Mouse (Mus musculus): ENCODE results near the gene Jade1. TPM values are rescaled to one million over a fixed set of nuclear protein-coding genes. Genes with fewer than 3 reads are reported as not detected.
A peak's percentile ranks its signal among the peaks of the same experiment; 100 is the strongest.

Jade1 gene
- total and polyA plus RNA-seq, 3 experiments, result 116 to 150 (median 134) TPM

DNA sequence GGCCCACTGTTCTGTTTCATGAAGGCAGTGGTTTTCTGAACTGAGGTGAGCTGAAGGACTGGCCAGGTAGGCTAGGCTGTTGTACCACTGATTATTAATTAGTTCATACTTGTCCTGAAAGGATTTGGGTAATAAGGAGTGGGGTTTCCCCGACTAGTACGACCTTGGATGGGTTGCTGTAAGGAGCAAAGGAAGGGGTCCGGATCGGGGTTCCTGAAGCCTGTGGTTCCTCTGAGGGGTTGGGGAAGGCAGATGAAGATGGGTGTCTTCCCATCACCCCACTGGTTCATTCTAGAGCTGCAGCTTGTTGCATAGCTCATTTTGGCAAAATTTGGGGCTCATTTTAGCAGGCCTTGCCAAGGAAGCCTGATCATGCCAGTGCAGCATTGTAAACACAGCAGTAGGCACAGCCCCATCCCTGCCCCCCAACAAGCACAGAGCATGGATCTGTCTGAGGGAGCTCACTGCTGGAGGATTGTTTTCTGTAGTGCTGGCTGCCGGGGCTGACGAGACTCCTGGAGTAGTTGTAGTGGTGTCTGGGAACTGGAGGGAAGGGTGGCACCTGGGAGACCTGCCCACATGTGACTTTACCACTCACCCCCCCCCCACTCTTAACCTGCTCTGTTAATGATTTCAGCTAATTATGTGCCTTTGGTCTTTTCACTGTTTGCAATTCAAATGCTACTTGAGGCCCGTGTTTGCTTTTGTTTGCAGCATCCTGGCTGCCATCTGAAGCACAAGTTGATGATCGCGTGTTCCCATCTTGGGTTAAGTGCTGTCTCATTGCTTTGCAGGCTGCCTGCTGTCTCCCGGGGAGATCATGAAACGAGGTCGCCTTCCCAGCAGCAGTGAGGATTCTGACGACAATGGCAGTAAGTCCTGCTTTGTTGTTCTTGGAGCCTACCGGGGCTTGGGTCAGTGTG is 25.1 kb downstream of the Jade1 start:
- no peak for DNase-seq (ENCODE audit: low read depth, low spot score)
- H3K4me1 ChIP-seq (ENCODE audit: control insufficient read depth in 1 of 2, insufficient read depth in 2 of 2, low read length in 2 of 2), result peaks cover 0 to 3% of the 10 kb centered on the region in 2 experiments; a peak in 1 of 4 replicates
- H3K27me3 ChIP-seq (ENCODE audit: control insufficient read depth in 1 of 2, insufficient read depth in 2 of 2, low read length in 2 of 2), result no peaks in the 10 kb centered on the region
- H3K36me3 ChIP-seq (ENCODE audit: control insufficient read depth in 1 of 2, insufficient read depth in 2 of 2, low read length in 2 of 2), result peaks cover 16 to 18% of the 10 kb centered on the region in 2 experiments
- H3K27ac ChIP-seq (ENCODE audit: control insufficient read depth, low read depth, low read length), result no peak overlapping the region
- no peak overlapping the region for H3K4me3 ChIP-seq (ENCODE audit: control insufficient read depth in 1 of 2, insufficient read depth in 1 of 2, low read depth in 2 of 2, low read length in 2 of 2)
- no peak overlapping the region for H3K9ac ChIP-seq (ENCODE audit: control insufficient read depth, low read depth, low read length, poor library complexity, severe bottlenecking)
- H3K79me2 ChIP-seq (ENCODE audit: control insufficient read depth, insufficient read depth, low read length, poor library complexity), result peaks cover 95% of the 10 kb centered on the region
- no peaks in the 10 kb centered on the region for H3K9me3 ChIP-seq (replicated peaks; ENCODE audit: insufficient read depth, low read length)
- TF ChIP-seq TCF12 (IDR thresholded peaks at IDR 0.05; ENCODE audit: low read depth, low read length) (no peak), POLR2A (IDR thresholded peaks at IDR 0.05; ENCODE audit: control insufficient read depth in 1 of 2, insufficient read depth in 1 of 2, low read depth in 1 of 2, low read length in 2 of 2, poor library complexity in 1 of 2) (peak in 1 of 2 experiments; percentile 29; a peak in 1 of 4 replicates)

DNA sequence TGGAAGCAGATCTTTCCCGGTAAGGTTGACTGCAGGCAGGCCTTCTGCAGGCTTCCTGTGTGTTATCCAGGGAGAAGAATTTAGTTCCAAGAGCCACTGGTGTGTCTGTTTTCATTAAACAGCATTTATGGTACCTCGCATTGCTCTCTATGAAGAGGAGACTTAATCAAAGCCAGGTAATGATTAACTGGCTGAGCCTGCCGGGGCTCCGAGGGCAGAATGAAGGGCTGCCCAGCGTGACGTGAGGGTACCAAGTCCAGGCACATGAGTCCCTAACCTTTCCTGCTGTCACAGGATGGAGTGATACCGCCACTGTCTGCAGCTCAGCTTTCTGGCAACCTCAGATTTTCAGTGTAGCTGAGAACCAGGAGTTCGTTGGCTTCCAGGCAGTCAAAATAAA is 25.9 kb downstream of the Jade1 start:
- no peak overlapping the region for H3K9ac ChIP-seq (ENCODE audit: control insufficient read depth, low read depth, low read length, poor library complexity, severe bottlenecking)
- H3K27me3 ChIP-seq (ENCODE audit: control insufficient read depth in 1 of 2, insufficient read depth in 2 of 2, low read length in 2 of 2), result no peaks in the 10 kb centered on the region
- TF ChIP-seq POLR2AphosphoS2 (IDR thresholded peaks at IDR 0.05; ENCODE audit: low read length) (peak; percentile 28; the same call in 1 of the 2 replicates), CTCF (IDR thresholded peaks at IDR 0.05 in 2 of 3, conservative IDR thresholded peaks at IDR 0.05 in 1 of 3; ENCODE audit: control insufficient read depth in 1 of 3, insufficient read depth in 1 of 3, low read depth in 2 of 3, low read length in 3 of 3, poor library complexity in 1 of 3, severe bottlenecking in 1 of 3) (no peak), GATA1 (IDR thresholded peaks at IDR 0.05; ENCODE audit: low read depth, low read length) (no peak)
- peaks cover 16 to 19% of the 10 kb centered on the region in 2 experiments for H3K36me3 ChIP-seq (ENCODE audit: control insufficient read depth in 1 of 2, insufficient read depth in 2 of 2, low read length in 2 of 2)
- H3K27ac ChIP-seq (ENCODE audit: control insufficient read depth, low read depth, low read length), result no peak overlapping the region
- H3K79me2 ChIP-seq (ENCODE audit: control insufficient read depth, insufficient read depth, low read length, poor library complexity), result peaks cover 95% of the 10 kb centered on the region
- no peak overlapping the region for H3K4me3 ChIP-seq (ENCODE audit: control insufficient read depth in 1 of 2, insufficient read depth in 1 of 2, low read depth in 2 of 2, low read length in 2 of 2)
- no peak for DNase-seq (ENCODE audit: low read depth, low spot score)
- H3K9me3 ChIP-seq (replicated peaks; ENCODE audit: insufficient read depth, low read length), result no peaks in the 10 kb centered on the region
- H3K4me1 ChIP-seq (ENCODE audit: control insufficient read depth in 1 of 2, insufficient read depth in 2 of 2, low read length in 2 of 2), result peaks cover 0 to 3% of the 10 kb centered on the region in 2 experiments; a peak in 1 of 4 replicates

DNA sequence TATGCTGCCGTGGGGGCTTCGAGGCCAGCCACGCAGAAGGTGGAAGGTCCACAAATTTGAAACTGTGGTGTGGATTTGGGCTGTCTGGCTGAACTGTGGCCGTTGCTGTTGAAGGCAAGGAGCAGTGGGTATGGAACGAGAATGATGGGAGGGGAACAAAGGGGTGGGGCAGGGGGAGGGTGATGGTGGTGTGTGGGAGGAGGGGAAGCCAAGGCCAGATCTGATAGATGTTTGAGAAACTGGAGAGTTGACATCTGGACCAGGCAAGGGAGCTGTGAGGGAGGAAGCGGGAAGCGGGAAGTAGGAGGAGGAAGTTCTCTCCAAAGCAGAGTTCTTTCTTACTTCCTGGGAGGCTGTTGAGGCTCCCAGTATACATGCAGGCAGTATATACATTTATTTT is 26.7 kb downstream of the Jade1 start:
- H3K9me3 ChIP-seq (replicated peaks; ENCODE audit: insufficient read depth, low read length), result no peaks in the 10 kb centered on the region
- peaks cover 94% of the 10 kb centered on the region for H3K79me2 ChIP-seq (ENCODE audit: control insufficient read depth, insufficient read depth, low read length, poor library complexity)
- peaks cover 0 to 3% of the 10 kb centered on the region in 2 experiments; a peak in 1 of 4 replicates for H3K4me1 ChIP-seq (ENCODE audit: control insufficient read depth in 1 of 2, insufficient read depth in 2 of 2, low read length in 2 of 2)
- H3K27me3 ChIP-seq (ENCODE audit: control insufficient read depth in 1 of 2, insufficient read depth in 2 of 2, low read length in 2 of 2), result no peaks in the 10 kb centered on the region
- no peak overlapping the region for H3K4me3 ChIP-seq (ENCODE audit: control insufficient read depth in 1 of 2, insufficient read depth in 1 of 2, low read depth in 2 of 2, low read length in 2 of 2)
- no peak overlapping the region for H3K27ac ChIP-seq (ENCODE audit: control insufficient read depth, low read depth, low read length)
- DNase-seq (ENCODE audit: low read depth, low spot score), result no peak
- no peak overlapping the region for H3K9ac ChIP-seq (ENCODE audit: control insufficient read depth, low read depth, low read length, poor library complexity, severe bottlenecking)
- peaks cover 18 to 20% of the 10 kb centered on the region in 2 experiments for H3K36me3 ChIP-seq (ENCODE audit: control insufficient read depth in 1 of 2, insufficient read depth in 2 of 2, low read length in 2 of 2)
- peak in 1 of 2 experiments; percentile 18; a peak in 1 of 4 replicates for TF ChIP-seq POLR2A (IDR thresholded peaks at IDR 0.05; ENCODE audit: control insufficient read depth in 1 of 2, insufficient read depth in 1 of 2, low read depth in 1 of 2, low read length in 2 of 2, poor library complexity in 1 of 2)
- no peak for TF ChIP-seq HCFC1 (IDR thresholded peaks at IDR 0.05; ENCODE audit: low read depth, low read length)

DNA sequence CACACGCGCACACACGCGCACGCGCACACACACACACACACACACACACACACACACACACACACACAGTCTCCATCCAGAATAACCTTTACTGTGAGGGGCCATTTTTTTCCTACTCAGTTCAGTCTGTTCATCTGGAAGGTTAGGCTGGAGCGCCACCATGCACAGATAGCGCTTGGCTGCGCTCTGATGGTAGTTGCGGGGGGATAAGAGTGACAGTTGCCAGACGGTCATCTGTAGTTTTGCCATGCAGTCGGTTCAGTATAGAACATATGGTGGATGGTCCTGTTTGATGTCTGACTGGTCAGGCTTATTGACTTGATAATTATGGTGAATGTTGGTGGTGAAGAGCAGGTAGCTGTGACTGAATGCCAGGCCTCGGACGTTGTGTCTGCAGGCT is 27.6 kb downstream of the Jade1 start:
- peaks cover 12 to 24% of the 10 kb centered on the region in 2 experiments for H3K36me3 ChIP-seq (ENCODE audit: control insufficient read depth in 1 of 2, insufficient read depth in 2 of 2, low read length in 2 of 2)
- no peak overlapping the region for H3K9ac ChIP-seq (ENCODE audit: control insufficient read depth, low read depth, low read length, poor library complexity, severe bottlenecking)
- no peak overlapping the region for H3K4me3 ChIP-seq (ENCODE audit: control insufficient read depth in 1 of 2, insufficient read depth in 1 of 2, low read depth in 2 of 2, low read length in 2 of 2)
- H3K27ac ChIP-seq (ENCODE audit: control insufficient read depth, low read depth, low read length), result no peak overlapping the region
- DNase-seq (ENCODE audit: low read depth, low spot score), result no peak
- no peaks in the 10 kb centered on the region for H3K27me3 ChIP-seq (ENCODE audit: control insufficient read depth in 1 of 2, insufficient read depth in 2 of 2, low read length in 2 of 2)
- H3K9me3 ChIP-seq (replicated peaks; ENCODE audit: insufficient read depth, low read length), result no peaks in the 10 kb centered on the region
- H3K79me2 ChIP-seq (ENCODE audit: control insufficient read depth, insufficient read depth, low read length, poor library complexity), result peaks cover 94% of the 10 kb centered on the region
- H3K4me1 ChIP-seq (ENCODE audit: control insufficient read depth in 1 of 2, insufficient read depth in 2 of 2, low read length in 2 of 2), result peaks cover 0 to 3% of the 10 kb centered on the region in 2 experiments; a peak in 1 of 4 replicates
- TF ChIP-seq CHD1 (IDR thresholded peaks at IDR 0.05; ENCODE audit: low read depth, low read length) (no peak), MXI1 (IDR thresholded peaks at IDR 0.05; ENCODE audit: low read depth, low read length) (no peak), ELF1 (IDR thresholded peaks at IDR 0.05; ENCODE audit: low read depth, low read length) (no peak), TAL1 (IDR thresholded peaks at IDR 0.05; ENCODE audit: low read length) (no peak), BHLHE40 (IDR thresholded peaks at IDR 0.05; ENCODE audit: borderline replicate concordance, low read depth, low read length) (no peak), NRF1 (IDR thresholded peaks at IDR 0.05; ENCODE audit: insufficient read depth, low read depth, low read length, poor library complexity, severe bottlenecking) (no peak), USF1 (IDR thresholded peaks at IDR 0.05; ENCODE audit: low read depth, low read length) (no peak), MAX (IDR thresholded peaks at IDR 0.05; ENCODE audit: low read length) (no peak), SMC3 (IDR thresholded peaks at IDR 0.05; ENCODE audit: low read depth, low read length) (no peak), JUND (IDR thresholded peaks at IDR 0.05; ENCODE audit: low read depth, low read length) (no peak), MYB (IDR thresholded peaks at IDR 0.05; ENCODE audit: low read depth, low read length) (no peak), ZC3H11A (IDR thresholded peaks at IDR 0.05; ENCODE audit: low read depth, low read length) (no peak), EP300 (IDR thresholded peaks at IDR 0.05; ENCODE audit: low read depth in 1 of 2, low read length in 2 of 2) (no peak)
